Mouse (Mus musculus) embryonic facial prominence, embryonic 13.5 days (tissue): Measurements from ENCODE around the gene Mertk. TPM values are rescaled to one million over a fixed set of nuclear protein-coding genes. Genes with fewer than 3 reads are reported as not detected.

Experiments used
- ATAC-seq: fragments of 200-750 bp; cut with Nextera tagmentation; 2 replicates; pipeline ENCODE4 v1.8.0; 2017; ENCODE audit warnings: low read depth; ENCODE audit not compliant: insufficient number of reproducible peaks, insufficient read depth, low FRiP score, low TSS enrichment
- H3K27ac ChIP-seq: fragments of 300-500 bp; sonication (generic); 2 replicates; pipeline ENCODE4 v1.5.1; 2015; ENCODE audit warnings: moderate library complexity, mild to moderate bottlenecking, inconsistent platforms
- H3K27me3 ChIP-seq: fragments of 300-500 bp; sonication (generic); 2 replicates; pipeline ENCODE4 v1.6.1; 2015; ENCODE audit warnings: mild to moderate bottlenecking, inconsistent platforms
- H3K36me3 ChIP-seq: fragments of 300-500 bp; sonication (generic); 2 replicates; pipeline ENCODE4 v1.6.1; 2015; ENCODE audit warnings: mild to moderate bottlenecking, inconsistent platforms
- H3K4me1 ChIP-seq: fragments of 300-500 bp; sonication (generic); 2 replicates; pipeline ENCODE4 v1.6.1; 2015; ENCODE audit warnings: inconsistent platforms
- H3K4me2 ChIP-seq: fragments of 300-500 bp; sonication (generic); 2 replicates; pipeline ENCODE4 v1.6.1; 2015; ENCODE audit warnings: moderate library complexity, mild to moderate bottlenecking, inconsistent platforms
- H3K4me3 ChIP-seq: fragments of 300-500 bp; sonication (generic); 2 replicates; pipeline ENCODE4 v1.5.1; 2015; ENCODE audit warnings: mild to moderate bottlenecking, inconsistent platforms
- H3K9ac ChIP-seq: fragments of 300-500 bp; sonication (generic); 2 replicates; pipeline ENCODE4 v1.6.1; 2015; ENCODE audit warnings: mild to moderate bottlenecking, inconsistent platforms
- H3K9me3 ChIP-seq: fragments of 300-500 bp; sonication (generic); 2 replicates; pipeline ENCODE4 v1.6.1; 2016; ENCODE audit warnings: inconsistent platforms
- WGBS: fragments of 180-500 bp; shearing (Covaris S2); methylation state at CpG from one replicate; pipeline ENCODE4 v1.1.7; 2015; ENCODE audit warnings: mixed read lengths; 5-methylcytosine and 5-hydroxymethylcytosine counted together
- polyA plus RNA-seq: library from polyadenylated mRNA; unstranded; fragments of >200 nt; fragmentation: Nextera tagmentation; extraction: Ambion mirVana; gene quantifications from 2 replicates; pipeline ENCODE4 v1.2.1, GENCODE M21; 2015

The Mertk gene
- polyA plus RNA-seq, 1 experiment from 2014 or later = 12.1 TPM

DNA sequence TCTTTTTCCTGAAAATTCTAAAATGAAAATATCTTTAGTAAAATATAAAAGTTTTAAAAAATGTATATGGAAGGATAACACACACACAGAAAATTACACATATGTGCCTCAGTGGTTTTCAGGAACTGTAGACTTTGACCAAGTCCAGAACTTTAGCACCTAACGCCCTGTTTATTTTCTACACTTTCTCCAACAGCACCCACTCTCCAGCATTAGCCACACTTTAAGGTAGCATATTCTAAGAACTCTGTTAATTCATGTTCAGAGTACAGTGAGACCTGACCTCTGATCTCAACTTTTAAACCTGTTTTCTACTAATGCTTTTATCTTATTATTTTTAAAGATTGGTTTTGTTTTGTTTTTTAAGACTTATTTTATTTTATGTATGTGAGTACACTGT lies 129.0 kb downstream of the Mertk start:
- H3K4me1 ChIP-seq = no peaks in the 10 kb centered on the region
- WGBS = 88% methylated on average over 1 of the region's 1 CpGs
- H3K27me3 ChIP-seq = no peaks in the 10 kb centered on the region
- H3K9ac ChIP-seq = no peak overlapping the region
- H3K4me3 ChIP-seq = no peak overlapping the region
- no peak for ATAC-seq
- H3K4me2 ChIP-seq = no peak overlapping the region
- H3K36me3 ChIP-seq = peaks cover 57% of the 10 kb centered on the region
- H3K27ac ChIP-seq = no peak overlapping the region
- H3K9me3 ChIP-seq = no peaks in the 10 kb centered on the region

DNA sequence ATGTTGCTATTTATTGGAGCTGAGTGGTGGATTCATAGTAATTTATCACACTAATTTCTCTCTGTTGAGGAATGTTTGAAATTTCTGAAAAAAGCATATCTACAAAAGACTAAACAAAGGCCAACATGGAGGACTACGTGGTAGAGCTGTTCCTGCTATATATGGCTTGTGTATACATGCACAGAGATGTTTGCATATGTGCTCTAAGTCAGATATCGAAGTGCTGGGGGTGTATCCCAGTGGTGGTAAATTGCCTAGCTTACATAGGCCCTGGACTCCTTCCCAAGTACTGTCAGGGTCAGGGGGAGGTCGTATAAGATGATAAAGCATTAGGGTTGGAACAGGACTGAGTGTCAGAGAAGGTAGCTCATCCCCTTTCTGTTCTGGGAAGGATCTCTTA lies 133.9 kb downstream of the Mertk start:
- Histone ChIP-seq H3K27me3 (no peaks in the 10 kb centered on the region), H3K36me3 (peaks cover 76% of the 10 kb centered on the region), H3K4me2 (no peak overlapping the region), H3K4me3 (no peak overlapping the region), H3K9ac (no peak overlapping the region), H3K9me3 (no peaks in the 10 kb centered on the region), H3K4me1 (no peaks in the 10 kb centered on the region), H3K27ac (no peak overlapping the region)
- 83% methylated on average over 3 of the region's 3 CpGs for WGBS
- no peak for ATAC-seq

DNA sequence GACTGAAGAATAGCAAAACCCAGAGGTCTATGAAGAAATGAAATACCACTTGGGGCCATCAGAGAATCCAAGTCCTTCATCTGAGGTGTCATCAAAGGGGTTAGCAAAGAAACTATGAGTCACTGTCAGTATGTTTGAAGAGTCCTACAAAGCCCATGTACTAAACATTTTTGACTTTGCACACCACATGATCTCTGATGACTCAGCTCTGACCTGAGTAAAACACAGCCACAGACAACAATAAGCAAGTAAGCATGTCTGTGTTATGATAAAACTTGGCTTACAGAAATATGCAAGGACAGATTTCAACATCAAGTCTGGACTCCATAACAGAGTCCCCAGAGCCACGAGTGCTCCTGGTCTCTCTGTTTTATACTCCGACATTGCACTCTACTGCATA lies 134.3 kb downstream of the Mertk start:
- no peaks in the 10 kb centered on the region for H3K4me1 ChIP-seq
- no peaks in the 10 kb centered on the region for H3K27me3 ChIP-seq
- WGBS = 87% methylated on average over 2 of the region's 2 CpGs
- no peak overlapping the region for H3K4me3 ChIP-seq
- H3K9me3 ChIP-seq = no peaks in the 10 kb centered on the region
- no peak for ATAC-seq
- peaks cover 76% of the 10 kb centered on the region for H3K36me3 ChIP-seq
- no peak overlapping the region for H3K27ac ChIP-seq
- H3K4me2 ChIP-seq = no peak overlapping the region
- no peak overlapping the region for H3K9ac ChIP-seq

DNA sequence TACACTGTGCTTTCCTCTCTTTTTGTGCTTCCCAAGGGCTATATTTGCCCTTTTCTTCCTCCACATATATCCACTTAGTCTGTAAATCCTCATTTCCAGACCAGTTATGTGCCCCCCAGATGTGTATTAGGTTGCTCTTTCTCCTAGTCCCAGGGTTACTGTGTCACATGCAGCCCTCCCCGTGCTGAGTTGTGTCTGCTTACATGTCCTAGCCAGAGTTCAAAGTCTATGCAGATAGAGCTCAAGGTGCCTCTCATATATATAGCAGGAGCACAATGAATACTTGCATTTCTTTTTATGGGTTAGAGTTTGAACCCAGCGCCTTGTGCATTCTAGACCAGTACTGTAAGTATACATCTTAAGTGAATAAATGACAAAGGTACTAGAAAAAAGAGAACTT lies 134.7 kb downstream of the Mertk start:
- no peak overlapping the region for H3K4me2 ChIP-seq

DNA sequence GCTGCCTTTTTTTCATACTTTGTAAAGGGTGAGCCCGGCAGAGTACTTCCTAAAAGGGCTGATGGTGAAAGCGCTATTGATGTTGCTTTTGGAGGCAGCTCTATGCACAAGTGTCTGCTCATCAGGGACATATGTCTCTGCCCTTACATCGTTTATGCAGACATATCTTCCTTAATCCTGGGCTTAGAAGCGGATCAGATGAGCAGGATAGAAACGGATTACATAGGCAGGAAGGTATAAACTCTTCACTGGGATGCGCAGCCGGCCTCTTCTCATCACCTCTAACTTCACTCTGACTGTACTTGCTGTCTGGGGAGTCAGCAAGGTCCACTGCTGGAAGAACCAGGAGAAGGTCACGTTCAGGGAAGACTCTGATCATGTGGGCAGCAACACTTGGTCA lies 138.8 kb downstream of the Mertk start:
- H3K4me3 ChIP-seq = no peak overlapping the region
- H3K36me3 ChIP-seq = peaks cover 68% of the 10 kb centered on the region
- ATAC-seq = no peak
- no peak overlapping the region for H3K4me2 ChIP-seq
- H3K4me1 ChIP-seq = no peaks in the 10 kb centered on the region
- no peaks in the 10 kb centered on the region for H3K9me3 ChIP-seq
- H3K9ac ChIP-seq = no peak overlapping the region
- WGBS = 88% methylated on average over 8 of the region's 8 CpGs
- H3K27ac ChIP-seq = no peak overlapping the region
- no peaks in the 10 kb centered on the region for H3K27me3 ChIP-seq

More for the DNA sequence above, 134.7 kb downstream of the Mertk start:
- Histone ChIP-seq H3K4me1 (no peaks in the 10 kb centered on the region), H3K9me3 (no peaks in the 10 kb centered on the region), H3K27me3 (no peaks in the 10 kb centered on the region), H3K36me3 (peaks cover 76% of the 10 kb centered on the region), H3K4me3 (no peak overlapping the region), H3K27ac (no peak overlapping the region), H3K9ac (no peak overlapping the region)
- ATAC-seq = no peak
- WGBS = 96% methylated on average over 2 of the region's 2 CpGs

DNA sequence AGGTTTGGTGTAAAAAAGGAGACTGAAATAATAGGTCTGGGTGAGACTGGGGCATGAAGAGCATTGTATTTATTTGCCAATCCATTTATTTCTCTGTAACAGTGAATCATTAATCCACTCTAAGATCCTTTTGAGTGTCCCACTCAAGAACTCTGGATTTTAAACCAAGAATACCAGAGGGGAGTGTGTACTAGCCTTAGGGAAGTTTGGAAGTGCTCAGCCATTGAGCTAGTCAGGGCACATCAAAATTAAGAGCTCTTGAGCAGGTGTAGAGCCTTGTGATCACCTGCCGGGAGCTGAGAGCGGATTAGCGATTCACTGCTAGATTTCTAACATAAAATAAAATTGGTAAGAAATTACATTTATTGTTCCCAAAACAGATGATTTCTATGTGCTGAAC lies 139.9 kb downstream of the Mertk start:
- no peak overlapping the region for H3K27ac ChIP-seq
- ATAC-seq = no peak
- no peak overlapping the region for H3K9ac ChIP-seq
- H3K4me2 ChIP-seq = no peak overlapping the region
- WGBS = 90% methylated on average over 3 of the region's 3 CpGs
- H3K4me3 ChIP-seq = no peak overlapping the region
- H3K36me3 ChIP-seq = peaks cover 68% of the 10 kb centered on the region
- no peaks in the 10 kb centered on the region for H3K9me3 ChIP-seq
- no peaks in the 10 kb centered on the region for H3K4me1 ChIP-seq
- no peaks in the 10 kb centered on the region for H3K27me3 ChIP-seq

DNA sequence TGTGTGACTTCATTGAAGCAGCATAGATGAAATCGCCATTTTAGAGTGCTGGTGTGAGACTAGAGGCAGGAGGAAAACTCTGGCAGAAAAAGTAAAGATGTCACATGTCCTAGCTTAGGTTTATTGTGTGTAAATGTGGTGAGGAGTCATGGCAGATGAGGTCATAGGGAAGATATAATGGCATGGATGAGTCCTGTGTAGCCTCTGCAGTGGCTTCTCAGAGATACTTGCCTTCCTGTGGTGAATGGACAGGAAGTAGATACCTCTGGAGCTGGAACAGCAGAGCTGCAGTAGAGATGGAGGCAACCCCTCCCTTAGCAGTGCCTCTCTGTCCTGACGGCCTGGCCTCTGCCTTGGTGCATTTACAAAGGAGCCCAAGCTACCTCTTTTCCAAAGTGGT lies 140.7 kb downstream of the Mertk start:
- Histone ChIP-seq H3K27ac (no peak overlapping the region), H3K4me3 (no peak overlapping the region), H3K9ac (no peak overlapping the region), H3K4me1 (no peaks in the 10 kb centered on the region), H3K9me3 (no peaks in the 10 kb centered on the region), H3K27me3 (no peaks in the 10 kb centered on the region), H3K4me2 (no peak overlapping the region), H3K36me3 (peaks cover 65% of the 10 kb centered on the region)
- 82% methylated on average over 2 of the region's 2 CpGs for WGBS
- no peak for ATAC-seq

DNA sequence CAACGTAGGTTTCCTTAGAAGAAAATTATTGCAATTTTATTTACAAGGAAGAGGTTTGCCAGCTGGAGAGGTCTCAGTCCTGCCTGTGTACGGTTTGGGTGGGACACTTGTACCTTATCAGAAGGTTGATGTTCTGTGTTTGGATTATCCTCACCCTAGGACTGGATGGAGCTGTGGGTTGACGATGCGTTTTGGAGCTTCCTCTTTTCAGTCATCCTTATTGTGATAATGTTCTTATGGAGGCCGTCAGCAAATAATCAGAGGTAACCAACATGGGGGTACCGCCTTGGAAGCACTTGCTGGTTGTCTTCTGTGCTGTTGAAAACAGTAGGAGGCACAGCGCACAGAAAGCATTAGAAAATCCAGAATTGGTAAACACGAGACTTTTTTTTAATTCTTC lies 143.7 kb downstream of the Mertk start:
- peaks cover 63% of the 10 kb centered on the region for H3K36me3 ChIP-seq
- 90% methylated on average over 8 of the region's 8 CpGs for WGBS
- no peaks in the 10 kb centered on the region for H3K27me3 ChIP-seq
- no peak overlapping the region for H3K4me3 ChIP-seq
- no peaks in the 10 kb centered on the region for H3K9me3 ChIP-seq
- no peaks in the 10 kb centered on the region for H3K4me1 ChIP-seq
- no peak for ATAC-seq
- H3K9ac ChIP-seq = no peak overlapping the region
- no peak overlapping the region for H3K4me2 ChIP-seq
- no peak overlapping the region for H3K27ac ChIP-seq

DNA sequence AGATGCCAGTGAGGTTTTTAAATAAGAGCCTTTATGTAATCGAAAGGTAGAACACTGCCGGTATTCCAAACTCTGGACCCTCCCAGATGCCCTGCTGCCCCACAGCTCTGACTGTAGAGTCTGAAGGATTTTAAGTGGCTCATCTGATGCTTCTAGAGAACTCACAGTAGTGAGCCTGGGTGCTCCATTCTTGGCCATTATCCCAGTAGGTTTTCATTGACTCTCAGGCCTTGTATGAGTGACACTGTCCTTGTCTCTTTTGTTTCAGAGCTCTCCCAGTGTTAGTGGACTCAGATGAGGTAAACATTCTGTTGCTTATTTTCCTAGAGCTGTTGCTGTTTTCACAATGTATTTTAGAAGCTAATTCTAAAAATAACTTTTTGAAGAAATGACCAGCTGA lies 151.3 kb downstream of the Mertk start:
- Histone ChIP-seq H3K4me3 (no peak overlapping the region), H3K9ac (no peak overlapping the region), H3K27me3 (no peaks in the 10 kb centered on the region), H3K4me1 (no peaks in the 10 kb centered on the region), H3K9me3 (no peaks in the 10 kb centered on the region), H3K27ac (no peak overlapping the region), H3K36me3 (peaks cover 74% of the 10 kb centered on the region), H3K4me2 (no peak overlapping the region)
- ATAC-seq = no peak
- WGBS = 92% methylated on average over 2 of the region's 2 CpGs

Other genes starting within 250 kb of the Mertk start
- not detected in 2 replicates for gene Spdye4c, start 107.7 kb upstream of the Mertk start, polyA plus RNA-seq
- gene Anapc1, start 11.6 kb upstream of the Mertk start, polyA plus RNA-seq = 65.4 and 72.5 TPM in 2 replicates
- gene Tmem87b, start 119.2 kb downstream of the Mertk start, polyA plus RNA-seq = 28.4 and 32.0 TPM in 2 replicates
- 2.9 and 3.4 TPM in 2 replicates for gene Fbln7, start 164.0 kb downstream of the Mertk start, polyA plus RNA-seq
- 8.8 and 8.9 TPM in 2 replicates for gene Zc3h8, start 245.1 kb downstream of the Mertk start, polyA plus RNA-seq